Mouse (Mus musculus) B cell, adult 62 days (primary cell): ENCODE data around the gene Harbi1. TPM values are rescaled to one million over a fixed set of nuclear protein-coding genes. Genes with fewer than 3 reads are reported as not detected.

Source experiments
- total RNA-seq: library from RNA; stranded (reverse); gene quantifications from 4 replicates; pipeline ENCODE4 v1.2.4, GENCODE M21; 2023

Gene Harbi1
- 7.0 to 10.6 TPM (median 8.8 TPM) in 4 replicates for total RNA-seq

DNA sequence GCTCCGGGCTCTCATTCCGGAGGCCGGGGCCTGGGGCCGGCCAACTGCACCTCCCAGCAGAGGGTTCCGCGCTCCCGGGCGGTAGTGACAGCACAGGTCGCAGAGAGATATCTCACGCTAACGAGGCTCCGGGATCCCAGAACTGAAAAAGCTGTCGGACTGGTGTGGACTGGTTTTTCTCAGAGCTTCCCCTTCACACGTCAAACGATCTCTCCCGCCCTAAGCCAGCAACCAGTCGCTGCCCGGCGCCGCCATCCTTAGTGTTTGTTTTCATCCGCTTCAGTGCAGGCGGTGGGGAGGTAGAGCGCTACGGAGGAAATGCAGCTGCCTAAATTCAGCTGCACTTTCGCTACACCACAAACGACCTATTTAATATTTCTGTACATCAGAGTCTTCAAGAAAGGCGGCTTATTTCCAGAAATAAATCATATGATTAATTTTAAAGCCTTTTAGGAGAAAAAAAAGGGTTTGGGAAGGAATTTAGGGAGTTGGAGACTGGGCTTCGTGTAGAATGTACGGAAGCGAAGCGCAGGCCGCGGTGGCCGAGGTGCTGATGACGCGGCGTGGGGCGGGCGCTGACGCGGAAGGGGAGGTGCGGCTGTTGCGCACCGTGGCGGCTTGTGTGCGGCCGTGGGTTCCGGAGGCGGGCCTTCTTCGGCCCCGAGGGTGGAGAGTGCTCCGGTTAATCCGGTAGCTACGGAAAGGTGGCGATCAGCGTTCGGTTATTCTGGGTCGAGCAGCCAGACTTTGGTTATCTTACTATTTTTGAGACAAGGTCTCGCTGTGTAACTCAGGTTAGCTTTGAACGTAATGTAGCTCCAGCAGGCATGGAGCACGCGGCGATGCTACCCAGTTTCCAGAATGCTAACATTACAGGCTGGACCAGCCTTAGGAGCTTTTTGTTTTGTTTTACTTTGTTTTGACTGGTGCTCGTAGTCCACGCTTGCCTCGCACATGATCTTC lies at the start of gene Harbi1, which contains the start of gene Atg13:
TSS of gene Harbi1 (plus strand) at position 581 of the 963 bp plus-strand sequence.
TSS of gene Atg13 (minus strand) at position 305 of the 963 bp plus-strand sequence.

DNA sequence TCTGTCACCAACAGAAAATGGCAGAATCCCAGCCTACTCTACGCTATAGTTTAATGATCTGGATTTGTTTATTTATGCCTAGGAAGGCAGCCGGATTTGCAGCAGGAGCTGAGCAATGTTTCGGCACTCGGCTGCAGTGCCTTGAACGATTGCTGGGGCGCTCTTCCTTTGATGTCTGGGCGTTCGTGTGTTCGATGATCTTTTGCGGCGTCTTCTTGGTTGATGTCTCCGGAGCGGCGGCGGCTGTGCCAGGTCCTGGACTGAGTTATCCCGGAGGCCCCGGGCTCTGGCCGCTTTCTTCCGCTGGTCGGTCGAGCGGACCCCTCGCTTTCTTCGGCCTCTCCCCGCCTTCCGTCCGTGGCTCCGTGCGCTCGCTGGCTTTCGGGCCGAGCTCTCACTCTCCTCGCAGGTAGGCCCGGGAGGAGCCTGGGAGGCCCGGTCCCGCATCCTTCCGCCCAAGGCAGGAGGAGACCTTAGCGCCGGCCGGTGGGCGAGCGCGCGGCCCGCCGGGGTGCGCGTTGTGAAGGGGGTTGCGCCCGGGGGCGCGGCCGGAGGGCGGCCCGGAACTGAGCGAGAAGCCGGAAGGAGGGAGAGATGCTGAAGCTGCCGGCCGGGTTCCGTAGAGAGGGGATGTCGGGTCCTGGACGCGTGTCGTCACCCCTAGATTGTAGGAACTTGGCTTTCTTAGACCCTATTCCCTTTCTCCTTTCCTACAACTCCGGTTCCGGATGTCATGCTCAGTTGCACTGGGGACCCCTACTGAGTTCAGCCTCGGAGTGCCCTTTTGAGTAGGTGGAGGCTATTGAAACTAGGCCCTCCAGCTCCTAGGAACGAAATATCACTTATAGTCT lies 19.5 kb downstream of the Harbi1 start, which contains the start of gene Ambra1:
TSS of gene Ambra1 (plus strand) at position 164 of the 851 bp plus-strand sequence.

Other genes with a start within 250 kb of the Harbi1 start
- 33.1 to 42.2 TPM (median 38.7 TPM) in 4 replicates for gene Ckap5, start 184.1 kb upstream of the Harbi1 start, total RNA-seq
- gene F2, start 74.4 kb upstream of the Harbi1 start, total RNA-seq, result not detected in 4 replicates
- gene Zfp408, start 61.1 kb upstream of the Harbi1 start, total RNA-seq, result 18.6 to 25.3 TPM (median 24.6 TPM) in 4 replicates
- gene Arhgap1, start 61.0 kb upstream of the Harbi1 start, total RNA-seq, result 52.1 to 63.7 TPM (median 59.9 TPM) in 4 replicates
- 30.8 to 35.3 TPM (median 32.5 TPM) in 4 replicates for gene Atg13, start 276 bp upstream of the Harbi1 start, total RNA-seq
- gene Ambra1, start 19.3 kb downstream of the Harbi1 start, total RNA-seq, result 57.8 to 64.9 TPM (median 63.1 TPM) in 4 replicates
- gene Chrm4, start 216.4 kb downstream of the Harbi1 start, total RNA-seq, result 0.66 to 1.4 TPM (median 0.87 TPM) in 4 replicates
- 0.58 to 2.5 TPM (median 0.78 TPM) in 3 of 4 replicates, not detected in the other for gene Mdk, start 221.4 kb downstream of the Harbi1 start, total RNA-seq
- gene Gm9821, start 234.9 kb downstream of the Harbi1 start, total RNA-seq, result 0.29 TPM in 1 of 4 replicates, not detected in the others